Mouse (Mus musculus) gastrocnemius, postnatal 14 days (tissue): ENCODE results near the gene D930048N14Rik. TPM values are rescaled to one million over a fixed set of nuclear protein-coding genes. Genes with fewer than 3 reads are reported as not detected.
"Not testable (repeated sequence)": the region's sequence is repeated elsewhere in the genome, so short reads cannot be mapped to it uniquely, and the experiment has no call there.

Experiments
- DNase-seq: peaks from one replicate; pipeline ENCODE4 v3.0.0; 2021; ENCODE audit warnings: mixed read lengths
- intact Hi-C: fragments of 180-260 bp; cut with DNase I; formaldehyde crosslinking; loops from one replicate; pipeline ENCODE4 v1.15.1; 2025; ENCODE audit warnings: low total_unique reads
- long read RNA-seq, 2 experiments: library from polyadenylated mRNA; stranded (forward); transcript quantifications; one replicate each; pipeline ENCODE4 v2.0.0; 2021
- total RNA-seq, 2 experiments: library from RNA; stranded (reverse); gene quantifications; 2 replicates each; pipeline ENCODE4 v1.2.3; 2021

D930048N14Rik gene
- under 1 TPM; 0.33 to 0.60 TPM for total RNA-seq
- long read RNA-seq, experiment 1, result 0 reads
- long read RNA-seq, experiment 2, partial matches to known transcripts, result 0 of 1 reads
- long read RNA-seq, experiment 2, other reads (novel, unspliced or antisense), result 1 of 1 reads

- peak; percentile 73 for DNase-seq
- intact Hi-C loops, result no loop called here
Observed at GRCm38 (mm10) chr11:51650691-51651515, at the start of gene D930048N14Rik, which contains the start of gene N4bp3. D930048N14Rik (plus strand) TSS chr11:51650954. N4bp3 (minus strand) TSS chr11:51650842.

DNA sequence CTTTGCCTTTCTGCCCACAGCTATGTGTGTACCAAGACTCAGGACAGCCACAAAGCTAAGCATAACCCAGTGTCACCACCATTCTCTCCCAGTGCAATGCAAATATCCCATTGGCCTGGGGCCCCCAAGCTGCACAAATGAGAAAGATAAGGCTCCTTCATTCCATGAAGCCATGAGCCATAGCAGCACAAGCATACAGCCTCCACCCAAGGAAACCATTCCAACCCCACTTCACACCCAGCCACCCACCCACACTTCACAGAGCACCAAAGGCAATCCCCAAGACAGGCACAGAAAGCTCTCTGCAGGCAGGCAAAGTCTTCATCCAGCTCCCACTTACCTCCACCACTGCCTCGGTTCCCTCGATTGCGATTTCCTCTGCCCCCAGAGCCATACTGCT lies 48.5 kb upstream of the D930048N14Rik start:
- DNase-seq, result no peak
- intact Hi-C loops, result no loop called here

DNA sequence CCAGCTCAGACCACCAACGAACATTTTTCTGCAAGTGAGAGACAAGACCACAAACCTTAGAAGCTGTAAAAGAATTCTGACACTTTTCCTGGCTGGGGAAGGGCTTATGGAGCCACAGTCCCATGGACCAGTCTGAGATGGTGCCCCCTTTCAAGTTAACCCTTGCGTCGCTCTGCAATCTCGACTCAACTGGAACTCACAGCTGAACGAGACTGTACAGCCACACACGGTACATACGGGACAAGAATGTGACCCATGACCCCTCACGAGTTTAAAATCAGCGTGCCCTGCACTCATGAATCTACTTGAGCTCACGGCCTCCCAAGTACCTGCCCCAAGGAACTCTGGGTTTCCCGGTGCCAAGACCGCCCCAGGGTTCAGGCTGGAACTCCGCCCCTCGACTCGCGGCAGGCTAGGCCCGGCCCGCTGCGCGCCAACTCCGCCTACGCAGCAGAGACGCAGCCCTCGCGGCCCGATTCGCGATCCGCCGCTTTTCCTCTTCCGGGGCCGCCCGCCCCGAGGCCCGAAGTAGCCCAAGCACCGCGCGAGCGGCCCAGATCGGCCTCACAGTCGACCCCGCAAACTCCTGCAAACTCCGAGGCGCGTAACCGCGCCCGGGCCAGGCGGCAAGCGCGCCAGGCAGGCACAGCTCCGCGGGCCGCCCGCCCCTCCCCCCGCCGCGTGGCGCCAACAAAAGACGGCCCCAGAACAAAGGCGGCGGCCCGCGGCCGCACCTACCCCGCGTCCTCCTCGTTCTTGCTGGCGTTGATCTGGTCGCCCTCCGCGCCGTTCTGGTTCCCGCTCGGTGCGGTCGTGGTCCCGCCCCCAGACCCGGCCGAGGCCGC lies 44.9 kb upstream of the D930048N14Rik start:
- intact Hi-C loops, result no loop called here
- peak; percentile 92 for DNase-seq

GRCm38 (mm10) chr11:51606447-51607095 lies 44.2 kb upstream of the D930048N14Rik start, which contains the start of gene Hnrnpab:
Hnrnpab (minus strand) TSS chr11:51606847.
- peak; percentile 95 for DNase-seq
- intact Hi-C loops, result no loop called here

GRCm38 (mm10) chr11:51607096-51607738 lies 43.5 kb upstream of the D930048N14Rik start:
- intact Hi-C loops, result no loop called here
- DNase-seq, result no peak

GRCm38 (mm10) chr11:51609266-51609909 lies 41.4 kb upstream of the D930048N14Rik start:
- no peak for DNase-seq
- intact Hi-C loops, result no loop called here

GRCm38 (mm10) chr11:51609940-51610339 lies 40.8 kb upstream of the D930048N14Rik start:
- DNase-seq, intact Hi-C loops: not testable (repeated sequence)

DNA sequence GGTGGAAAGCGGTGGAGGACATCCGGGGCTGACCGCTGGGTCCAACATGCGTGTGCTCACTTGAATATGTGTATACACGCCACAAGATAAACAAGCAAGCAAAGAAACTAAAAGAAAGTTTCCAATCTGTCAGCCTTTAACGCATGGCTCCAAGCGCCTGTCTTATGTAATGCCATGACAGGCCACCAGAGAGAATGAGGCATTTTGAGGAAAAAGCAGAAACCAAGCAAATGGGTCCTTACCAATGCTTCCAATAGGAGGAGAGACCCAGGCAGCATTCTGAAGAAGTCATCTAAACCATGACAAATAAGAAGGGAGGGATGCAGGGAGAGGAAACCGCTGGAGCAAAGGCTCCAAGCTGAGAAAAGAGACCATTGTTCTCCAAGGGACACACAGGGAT lies 36.5 kb upstream of the D930048N14Rik start:
- intact Hi-C loops, result no loop called here
- no peak for DNase-seq

- intact Hi-C loops, result no loop called here
- no peak for DNase-seq
Observed at GRCm38 (mm10) chr11:51615129-51615528, 35.6 kb upstream of the D930048N14Rik start.

GRCm38 (mm10) chr11:51615601-51616000 lies 35.2 kb upstream of the D930048N14Rik start:
- peak; percentile 69 for DNase-seq
- intact Hi-C loops, result no loop called here

DNA sequence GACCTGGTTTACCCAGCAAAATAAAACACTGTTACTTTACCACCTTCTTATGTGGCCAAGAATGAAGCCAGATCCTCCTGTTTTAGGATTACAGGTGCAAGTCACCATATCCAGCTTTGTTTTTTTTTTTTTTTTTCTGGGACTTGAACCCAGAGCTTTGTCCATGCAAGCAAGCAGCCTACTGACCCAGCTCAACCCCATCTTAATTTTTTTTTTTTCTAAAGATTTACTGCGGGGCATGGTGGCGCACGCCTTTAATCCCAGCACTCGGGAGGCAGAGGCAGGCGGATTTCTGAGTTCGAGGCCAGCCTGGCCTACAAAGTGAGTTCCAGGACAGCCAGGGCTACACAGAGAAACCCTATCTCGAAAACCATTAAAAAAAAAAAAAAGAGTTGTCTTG lies 34.6 kb upstream of the D930048N14Rik start:
- DNase-seq, intact Hi-C loops: not testable (repeated sequence)

DNA sequence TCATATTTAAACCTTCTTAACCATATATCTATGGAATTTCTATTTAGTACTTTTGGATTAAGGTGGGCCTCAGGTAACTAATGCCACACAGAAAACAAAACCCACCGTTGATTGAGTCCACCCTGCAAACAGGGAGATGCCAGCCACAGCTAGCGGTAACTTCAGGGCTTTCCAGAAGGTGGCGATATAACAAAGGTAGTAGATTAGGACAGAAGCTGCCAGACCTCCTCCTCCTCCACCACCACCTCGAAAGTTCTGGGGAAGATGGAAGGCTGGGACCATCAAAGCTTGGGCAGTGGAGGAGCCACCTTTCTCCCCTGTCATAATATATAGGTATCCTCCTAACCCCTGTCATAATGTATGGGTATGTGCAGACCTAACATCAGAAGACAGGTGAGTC lies 33.1 kb upstream of the D930048N14Rik start:
- intact Hi-C loops, result loop anchor here (2.0 kb wide), 1 partner anchor 65 kb away; no protein-coding TSS in a partner anchor
- DNase-seq, result peak; percentile 49

DNA sequence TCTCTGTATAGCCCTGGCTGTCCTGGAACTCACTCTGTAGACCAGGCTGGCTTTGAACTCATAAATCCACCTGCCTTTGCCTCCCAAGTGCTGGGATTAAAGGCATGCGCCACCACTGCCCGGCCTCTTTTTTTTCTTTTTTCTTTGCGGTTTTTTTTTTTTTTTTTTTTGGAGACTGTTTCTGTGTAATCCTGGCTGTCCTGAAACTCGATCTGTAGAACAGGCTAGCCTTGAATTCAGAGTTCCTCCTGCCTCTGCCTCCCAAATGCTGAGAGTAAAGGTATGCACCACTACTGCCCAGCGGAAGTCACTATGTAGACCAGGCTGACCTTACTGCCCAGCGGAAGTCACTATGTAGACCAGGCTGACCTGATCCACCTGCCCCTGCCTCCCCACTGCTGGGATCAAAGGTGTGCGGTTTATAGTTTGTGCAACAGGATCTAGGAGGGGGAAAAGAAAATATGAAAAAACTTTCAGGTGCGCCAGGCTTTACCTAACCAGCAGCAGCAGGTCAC lies 31.8 kb upstream of the D930048N14Rik start:
- intact Hi-C loops, result loop anchor here (2.0 kb wide), 1 partner anchor 64 kb away; no protein-coding TSS in a partner anchor
- DNase-seq, result no peak

GRCm38 (mm10) chr11:51619409-51620060 lies 31.2 kb upstream of the D930048N14Rik start, which contains the start of gene Nhp2:
Nhp2 (plus strand) TSS chr11:51619735.
- intact Hi-C loops, result loop anchor here (2.0 kb wide), 1 partner anchor 63 kb away; no protein-coding TSS in a partner anchor

GRCm38 (mm10) chr11:51620084-51620483 lies 30.7 kb upstream of the D930048N14Rik start:
- intact Hi-C loops, result no loop called here

More at GRCm38 (mm10) chr11:51619409-51620060, 31.2 kb upstream of the D930048N14Rik start, which contains the start of gene Nhp2:
- DNase-seq, result peak; percentile 93

DNA sequence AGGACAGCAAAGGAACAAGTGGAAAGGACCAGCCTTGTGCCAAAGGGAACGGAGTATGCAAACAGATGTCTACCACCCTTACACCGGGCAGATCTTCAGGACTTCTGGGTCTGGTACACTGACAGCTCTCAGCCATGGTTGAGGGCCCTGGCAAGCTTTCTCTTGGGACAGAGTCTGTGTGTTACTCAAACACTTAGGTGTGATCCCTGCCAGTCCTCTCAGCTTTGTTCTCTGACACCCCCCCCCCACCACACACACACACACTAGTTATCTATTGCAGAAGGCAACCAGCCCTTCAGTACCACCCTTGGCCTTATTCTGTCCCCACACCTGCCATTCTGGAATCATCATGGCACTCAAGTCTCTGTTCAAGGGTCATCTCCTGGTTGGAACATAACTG lies 29.0 kb upstream of the D930048N14Rik start:
- DNase-seq, result no peak
- intact Hi-C loops, result no loop called here

More at GRCm38 (mm10) chr11:51620084-51620483, 30.7 kb upstream of the D930048N14Rik start:
- no peak for DNase-seq

DNA sequence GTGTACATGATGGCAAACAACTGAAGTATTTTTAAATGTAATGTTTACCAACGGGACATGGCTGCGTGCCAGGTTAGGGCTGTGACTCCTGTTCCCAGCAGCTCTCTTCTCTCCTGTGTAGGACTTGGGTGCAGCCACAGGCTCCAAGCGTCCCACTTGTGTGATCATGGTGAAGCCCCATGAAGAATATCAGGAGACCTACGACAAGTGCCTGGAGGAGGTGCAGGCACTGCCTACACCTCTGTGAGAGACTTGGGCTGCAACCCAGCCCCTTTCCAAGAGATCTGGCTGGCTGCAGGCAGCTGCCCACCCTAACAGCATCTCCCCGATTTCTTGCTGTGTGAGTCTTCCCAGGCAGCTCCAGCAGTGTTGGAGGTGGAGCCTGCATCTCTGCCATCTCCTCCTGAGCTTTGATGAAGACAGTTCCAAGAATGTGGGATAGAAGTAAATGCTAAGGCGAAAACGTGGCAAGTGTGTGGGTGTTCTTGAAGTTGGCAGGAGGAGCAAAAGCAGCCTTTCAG lies 27.7 kb upstream of the D930048N14Rik start:
- intact Hi-C loops, result no loop called here
- no peak for DNase-seq
